Mouse (Mus musculus): ENCODE data around the gene Gstm1. TPM values are rescaled to one million over a fixed set of nuclear protein-coding genes. Genes with fewer than 3 reads are reported as not detected.
"Not testable (repeated sequence)": the region's sequence is repeated elsewhere in the genome, so short reads cannot be mapped to it uniquely, and the experiment has no call there.

The Gstm1 gene
- total and polyA plus RNA-seq, 2 experiments from 2014 or later = 174 to 429 TPM

DNA sequence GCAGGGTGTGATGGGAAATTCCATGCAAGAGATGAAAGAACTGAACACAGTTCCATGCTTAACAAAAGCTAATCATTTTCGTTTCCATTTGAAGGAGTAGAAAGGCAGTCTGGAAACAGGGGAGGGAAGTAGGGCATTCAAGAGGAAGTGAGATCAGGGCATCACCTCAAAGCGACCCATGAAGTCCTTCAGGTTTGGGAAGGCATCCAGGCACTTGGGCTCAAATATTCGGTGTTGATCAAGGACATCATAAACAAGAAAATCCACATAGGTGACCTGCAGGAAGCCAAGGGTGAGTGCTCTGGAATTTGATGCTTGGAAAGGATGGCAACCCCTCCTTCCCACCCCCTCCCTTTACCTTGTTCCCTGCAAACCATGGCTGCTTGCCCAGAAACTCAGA lies 34.0 kb downstream of the Gstm1 start:
- Histone ChIP-seq H3K4me2 (ENCODE audit: low read depth, low read length) (no peak overlapping the region), H3K9ac (replicated peaks; ENCODE audit: low read length) (no peak overlapping the region), H3K4me3 (ENCODE audit: low read length) (no peak overlapping the region), H3K4me1 (ENCODE audit: insufficient read depth, low read length) (no peaks in the 10 kb centered on the region), H3K9me3 (ENCODE audit: low read length) (no peaks in the 10 kb centered on the region), H3K27me3 (ENCODE audit: insufficient read depth, low read length) (no peaks in the 10 kb centered on the region), H3K27ac (no peak overlapping the region), H3K36me3 (ENCODE audit: insufficient read depth, low read length) (no peaks in the 10 kb centered on the region)
- TF ChIP-seq CTCF (IDR thresholded peaks at IDR 0.05; ENCODE audit: low read depth) = no peak
- no peak for ATAC-seq
- no peak for DNase-seq (ENCODE audit: low spot score)
- WGBS = 71% methylated on average over 3 of the region's 3 CpGs

DNA sequence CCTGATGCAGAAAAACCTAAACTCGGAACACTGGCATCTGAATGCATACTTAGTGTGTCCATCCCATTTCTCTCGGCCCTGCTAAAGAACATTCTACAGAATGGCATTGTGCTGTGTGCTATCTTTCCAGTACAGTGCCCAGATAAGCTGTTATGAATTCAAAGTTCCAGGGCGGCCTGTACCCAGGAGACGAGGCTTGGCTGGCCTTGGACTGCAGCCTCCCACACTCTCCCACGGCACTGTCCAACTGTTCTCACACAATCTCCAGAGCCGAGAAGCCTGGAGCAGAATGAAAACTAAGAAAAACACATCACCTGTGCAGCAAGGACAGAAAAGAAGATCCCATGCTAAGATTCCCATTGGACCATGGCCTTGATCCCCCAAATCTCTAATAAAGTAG lies 35.0 kb downstream of the Gstm1 start:
- no peaks in the 10 kb centered on the region for H3K36me3 ChIP-seq (ENCODE audit: insufficient read depth, low read length)
- no peak overlapping the region for H3K4me2 ChIP-seq (ENCODE audit: low read depth, low read length)
- 70% methylated on average over 6 of the region's 6 CpGs for WGBS
- no peak overlapping the region for H3K27ac ChIP-seq
- no peak overlapping the region for H3K9ac ChIP-seq (replicated peaks; ENCODE audit: low read length)
- DNase-seq (ENCODE audit: low spot score) (no peak), ATAC-seq (no peak)
- H3K4me3 ChIP-seq (ENCODE audit: low read length) = no peak overlapping the region
- no peak for TF ChIP-seq CTCF (IDR thresholded peaks at IDR 0.05; ENCODE audit: low read depth)
- H3K4me1 ChIP-seq (ENCODE audit: insufficient read depth, low read length) = no peaks in the 10 kb centered on the region
- H3K27me3 ChIP-seq (ENCODE audit: insufficient read depth, low read length) = no peaks in the 10 kb centered on the region
- H3K9me3 ChIP-seq (ENCODE audit: low read length) = no peaks in the 10 kb centered on the region

DNA sequence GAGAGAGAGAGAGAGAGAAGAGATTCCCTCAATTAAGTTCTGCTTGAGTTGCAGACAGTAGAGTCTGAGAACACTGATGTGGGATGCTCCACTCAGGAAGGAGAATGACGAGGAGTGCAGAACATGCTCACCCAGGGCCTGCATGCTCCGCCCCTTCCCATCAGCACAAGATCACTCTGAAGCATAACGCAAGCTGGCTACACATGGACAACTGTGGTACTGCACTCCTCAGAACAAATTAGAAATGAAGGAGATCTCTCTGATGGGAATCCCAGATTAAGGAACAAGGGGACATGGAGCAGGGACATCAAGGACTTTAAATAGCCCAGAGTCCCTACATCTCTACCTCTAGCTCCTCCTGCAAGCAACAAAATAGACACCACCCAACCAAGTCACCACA lies 36.5 kb downstream of the Gstm1 start:
- Histone ChIP-seq H3K9me3 (ENCODE audit: low read length) (no peaks in the 10 kb centered on the region), H3K27ac (no peak overlapping the region), H3K4me3 (ENCODE audit: low read length) (no peak overlapping the region), H3K4me1 (ENCODE audit: insufficient read depth, low read length) (no peaks in the 10 kb centered on the region), H3K27me3 (ENCODE audit: insufficient read depth, low read length) (no peaks in the 10 kb centered on the region), H3K4me2 (ENCODE audit: low read depth, low read length) (no peak overlapping the region), H3K36me3 (ENCODE audit: insufficient read depth, low read length) (no peaks in the 10 kb centered on the region), H3K9ac (replicated peaks; ENCODE audit: low read length) (no peak overlapping the region)
- WGBS = 63% methylated on average over 3 of the region's 3 CpGs
- DNase-seq (ENCODE audit: low spot score) = peak; percentile 16
- TF ChIP-seq CTCF (IDR thresholded peaks at IDR 0.05; ENCODE audit: low read depth) = peak; percentile 27
- peak; percentile 56; the same call in 1 of the 2 replicates for ATAC-seq

DNA sequence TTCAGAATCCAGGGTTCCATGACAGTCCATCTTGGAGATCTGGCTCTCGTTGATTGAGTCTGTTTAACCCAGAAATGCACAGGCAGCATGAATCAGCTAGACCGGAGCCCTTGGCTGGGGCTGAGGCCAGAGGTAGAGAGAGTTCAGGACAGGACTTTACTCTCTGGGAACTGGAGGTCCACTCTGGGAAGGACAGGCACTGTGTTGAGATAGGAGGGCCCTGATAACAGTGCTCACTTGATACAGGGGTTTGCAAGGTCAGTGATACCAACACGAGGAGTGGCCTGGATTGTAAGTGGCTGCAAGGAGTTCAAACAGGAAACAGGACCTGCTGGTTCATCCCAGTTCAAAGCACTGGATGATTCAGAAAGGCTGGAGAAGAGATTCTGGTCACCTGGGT lies 40.1 kb downstream of the Gstm1 start:
- no peaks in the 10 kb centered on the region for H3K9me3 ChIP-seq (ENCODE audit: low read length)
- no peak overlapping the region for H3K4me2 ChIP-seq (ENCODE audit: low read depth, low read length)
- no peak for TF ChIP-seq CTCF (IDR thresholded peaks at IDR 0.05; ENCODE audit: low read depth)
- H3K4me3 ChIP-seq (ENCODE audit: low read length) = no peak overlapping the region
- H3K9ac ChIP-seq (replicated peaks; ENCODE audit: low read length) = no peak overlapping the region
- H3K27me3 ChIP-seq (ENCODE audit: insufficient read depth, low read length) = no peaks in the 10 kb centered on the region
- DNase-seq (ENCODE audit: low spot score) (no peak), ATAC-seq (no peak)
- H3K4me1 ChIP-seq (ENCODE audit: insufficient read depth, low read length) = no peaks in the 10 kb centered on the region
- no peaks in the 10 kb centered on the region for H3K36me3 ChIP-seq (ENCODE audit: insufficient read depth, low read length)
- 90% methylated on average over 3 of the region's 3 CpGs for WGBS
- no peak overlapping the region for H3K27ac ChIP-seq

DNA sequence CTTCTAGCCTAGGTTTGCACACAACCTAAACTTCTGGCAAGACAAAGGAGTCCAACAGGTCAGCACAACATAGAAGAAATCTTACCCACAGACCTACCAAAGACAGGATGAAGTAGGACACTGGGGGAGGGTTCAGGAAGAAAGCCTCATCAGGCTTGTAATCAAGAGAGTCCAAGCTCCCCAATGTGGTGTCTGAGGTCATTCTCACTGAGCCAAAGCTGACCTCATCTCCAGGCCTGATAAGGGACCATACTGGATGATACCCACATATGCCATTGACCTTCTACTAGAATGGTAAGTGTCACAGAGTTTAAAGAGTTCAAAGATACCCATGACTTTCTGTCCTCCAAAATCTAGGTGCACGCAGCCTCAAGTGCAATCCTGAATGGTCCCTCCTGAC lies 43.5 kb downstream of the Gstm1 start:
- DNase-seq (ENCODE audit: low spot score) = no peak
- WGBS = 97% methylated on average over 1 of the region's 1 CpGs
- H3K27me3 ChIP-seq (ENCODE audit: insufficient read depth, low read length) = no peaks in the 10 kb centered on the region

DNA sequence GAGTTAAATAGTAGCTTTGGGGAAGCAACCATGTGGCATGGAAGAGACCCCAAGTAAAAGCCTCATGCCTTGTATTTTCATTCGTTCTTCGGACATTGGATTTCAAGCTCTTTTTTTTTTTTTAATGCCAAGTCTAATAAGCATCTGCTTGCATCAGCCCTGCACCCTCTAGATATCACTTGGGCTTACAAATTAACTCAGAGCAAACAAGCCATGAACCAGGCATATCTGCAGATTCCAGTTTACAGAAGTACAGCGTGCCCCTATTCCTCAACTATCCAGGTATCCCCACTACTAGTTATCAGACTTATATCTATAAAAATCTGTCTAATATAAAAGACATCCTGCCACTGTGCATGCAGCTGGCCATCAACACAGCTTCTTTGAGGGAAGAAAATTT lies 45.7 kb downstream of the Gstm1 start:
- H3K9ac ChIP-seq (replicated peaks; ENCODE audit: low read length) = no peak overlapping the region
- TF ChIP-seq CTCF (IDR thresholded peaks at IDR 0.05; ENCODE audit: low read depth) = no peak
- H3K36me3 ChIP-seq (ENCODE audit: insufficient read depth, low read length) = no peaks in the 10 kb centered on the region
- ATAC-seq = no peak
- no peak overlapping the region for H3K27ac ChIP-seq
- no peaks in the 10 kb centered on the region for H3K27me3 ChIP-seq (ENCODE audit: insufficient read depth, low read length)
- H3K9me3 ChIP-seq (ENCODE audit: low read length) = no peaks in the 10 kb centered on the region
- DNase-seq (ENCODE audit: low spot score) = no peak
- WGBS = 87% methylated on average over 3 of the region's 3 CpGs
- H3K4me1 ChIP-seq (ENCODE audit: insufficient read depth, low read length) = no peaks in the 10 kb centered on the region
- no peak overlapping the region for H3K4me2 ChIP-seq (ENCODE audit: low read depth, low read length)
- no peak overlapping the region for H3K4me3 ChIP-seq (ENCODE audit: low read length)

More for the DNA sequence above, 43.5 kb downstream of the Gstm1 start:
- Histone ChIP-seq H3K4me2 (ENCODE audit: low read depth, low read length) (no peak overlapping the region), H3K4me3 (ENCODE audit: low read length) (no peak overlapping the region), H3K27ac (no peak overlapping the region), H3K9ac (replicated peaks; ENCODE audit: low read length) (no peak overlapping the region), H3K9me3 (ENCODE audit: low read length) (no peaks in the 10 kb centered on the region), H3K36me3 (ENCODE audit: insufficient read depth, low read length) (no peaks in the 10 kb centered on the region), H3K4me1 (ENCODE audit: insufficient read depth, low read length) (no peaks in the 10 kb centered on the region)
- TF ChIP-seq CTCF (IDR thresholded peaks at IDR 0.05; ENCODE audit: low read depth) = no peak
- no peak for ATAC-seq

DNA sequence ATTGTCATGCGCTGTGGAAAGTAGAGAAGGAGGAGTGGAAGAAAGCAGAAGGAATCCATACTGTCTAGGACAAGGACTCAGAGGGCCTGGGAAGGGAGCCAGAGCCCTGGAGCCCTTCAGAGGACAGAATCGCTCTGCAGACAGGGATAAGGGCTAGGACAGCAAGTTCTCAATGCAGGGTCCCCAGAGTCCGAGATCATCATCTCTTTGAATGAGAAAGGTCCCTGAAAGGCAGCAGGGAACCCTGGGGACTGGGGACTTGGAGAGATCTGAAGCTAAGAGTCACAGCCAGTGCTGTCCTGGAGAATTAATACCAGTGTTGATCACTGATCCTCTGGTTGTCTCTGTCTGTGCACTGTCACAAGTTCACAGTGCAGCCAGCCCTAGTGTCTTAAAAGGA lies 46.7 kb downstream of the Gstm1 start:
- not testable (repeated sequence) for ATAC-seq; DNase-seq (ENCODE audit: low spot score)
- 47% methylated on average over 3 of the region's 3 CpGs for WGBS

More for the DNA sequence above, 46.7 kb downstream of the Gstm1 start:
- not testable (repeated sequence) for H3K36me3 ChIP-seq (ENCODE audit: insufficient read depth, low read length); H3K4me1 ChIP-seq (ENCODE audit: insufficient read depth, low read length); H3K27ac ChIP-seq; H3K9ac ChIP-seq (replicated peaks; ENCODE audit: low read length); H3K9me3 ChIP-seq (ENCODE audit: low read length); H3K27me3 ChIP-seq (ENCODE audit: insufficient read depth, low read length); H3K4me3 ChIP-seq (ENCODE audit: low read length); H3K4me2 ChIP-seq (ENCODE audit: low read depth, low read length)

Measured in hindbrain, postnatal 0 days (tissue).